Mouse (Mus musculus) cerebellum, postnatal 4 days (tissue): ENCODE measurements around the gene Eef1a1.
"Not testable (repeated sequence)": the region's sequence is repeated elsewhere in the genome, so short reads cannot be mapped to it uniquely, and the experiment has no call there.

Experiments
- DNase-seq, 2 experiments: peaks; one replicate each; pipeline ENCODE4 v3.0.0; 2022; ENCODE audit warnings: low spot score in 2 of 2, mixed read lengths in 1 of 2

The Eef1a1 gene

DNA sequence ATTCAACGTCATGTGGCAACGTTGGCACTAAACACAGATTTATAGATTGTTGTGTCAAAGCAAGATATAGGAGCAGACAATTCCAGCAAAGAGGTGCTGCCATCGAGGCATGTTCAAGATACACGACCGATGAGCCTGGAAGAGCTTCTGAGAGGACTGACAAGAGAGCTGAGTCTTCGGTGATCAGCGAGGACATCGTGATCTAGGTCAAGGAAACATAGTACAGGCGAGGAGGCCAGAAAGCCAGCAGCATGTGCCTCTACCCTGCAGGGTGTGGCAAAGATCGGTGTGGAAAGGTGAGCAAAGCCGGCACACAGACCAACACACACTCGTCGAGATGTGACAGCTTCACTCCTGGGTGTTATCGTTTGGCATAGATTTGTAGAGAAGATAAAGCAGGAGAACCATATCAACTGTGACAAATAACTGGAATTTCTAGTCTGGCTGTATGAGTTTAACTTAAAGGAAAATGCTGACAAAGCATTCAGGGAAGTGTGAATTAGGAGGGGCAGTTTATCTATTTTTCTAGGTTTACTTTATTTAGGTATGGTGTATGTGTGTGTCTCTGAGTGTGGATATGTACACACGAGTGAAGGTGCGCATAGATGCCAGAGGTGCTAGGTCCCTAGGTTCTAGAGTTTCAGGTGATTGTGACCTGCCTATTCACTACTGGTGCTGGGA is 19.3 kb upstream of the Eef1a1 start:
- DNase-seq: no peak

DNA sequence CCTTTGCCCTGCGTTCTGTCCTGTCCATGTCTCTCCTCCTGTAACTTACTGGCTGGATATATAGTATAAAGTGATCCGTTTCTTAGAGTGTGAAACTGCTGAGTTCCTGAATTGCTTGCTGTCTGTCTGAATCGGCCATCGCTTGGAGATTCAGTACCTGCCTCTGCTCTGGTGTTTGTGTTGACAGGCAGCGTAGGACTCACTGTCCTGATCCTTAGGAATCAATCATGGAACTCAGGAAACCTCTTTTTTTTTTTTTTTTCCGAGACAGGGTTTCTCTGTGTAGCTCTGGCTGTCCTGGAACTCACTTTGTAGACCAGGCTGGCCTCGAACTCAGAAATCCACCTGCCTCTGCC is 17.7 kb upstream of the Eef1a1 start:
- no peak for DNase-seq

DNA sequence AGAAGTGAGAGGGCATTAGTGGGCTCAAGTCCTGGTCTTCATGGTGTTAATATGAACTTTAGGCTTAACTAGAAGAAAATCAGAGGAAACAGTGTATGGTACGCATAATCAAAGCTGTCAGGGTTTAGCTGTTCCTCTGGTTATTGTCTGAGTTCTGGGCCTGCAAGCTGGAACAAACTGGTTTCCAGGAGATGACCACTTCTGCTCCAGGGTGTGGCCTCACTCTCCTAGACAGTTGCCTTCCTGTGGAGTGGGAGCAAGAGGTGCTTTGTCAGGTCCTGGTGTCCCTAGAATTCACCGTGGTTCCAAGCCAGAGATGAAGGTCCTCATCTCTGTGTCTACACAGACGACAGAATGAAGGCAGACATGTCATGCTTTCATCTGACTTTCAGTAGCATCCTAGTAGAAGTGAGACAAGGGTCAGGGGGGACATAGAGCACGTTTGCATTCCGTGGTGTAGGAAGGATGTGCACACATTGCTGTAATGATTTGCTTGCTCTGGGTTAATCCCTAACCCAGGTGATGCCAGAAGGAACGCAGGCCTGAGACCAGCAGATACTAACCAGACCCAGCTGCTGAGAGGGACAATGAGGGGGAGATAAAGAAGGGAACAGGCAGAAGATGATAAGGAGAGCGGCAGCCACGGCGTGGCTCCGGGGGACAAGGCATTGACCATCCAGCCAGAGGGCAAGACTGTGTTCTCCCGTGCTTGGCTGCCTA is 17.2 kb upstream of the Eef1a1 start:
- DNase-seq: no peak

DNA sequence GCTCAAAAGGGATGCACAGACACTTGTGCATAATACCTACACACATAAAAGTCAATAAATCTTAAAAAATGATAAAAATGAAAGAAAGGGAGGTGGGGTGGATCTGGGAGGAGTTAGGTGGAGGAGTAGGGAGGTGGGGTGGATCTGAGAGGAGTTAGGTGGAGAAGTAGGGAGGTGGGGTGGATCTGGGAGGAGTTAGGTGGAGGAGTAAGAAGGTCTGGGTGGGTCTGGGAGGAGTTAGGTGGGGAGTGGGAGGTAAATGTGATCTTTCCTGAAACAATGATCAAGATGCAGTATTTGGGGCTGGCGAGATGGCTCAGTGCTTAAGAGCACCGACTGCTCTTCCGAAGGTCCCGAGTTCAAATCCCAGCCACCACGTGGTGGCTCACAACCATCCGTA is 16.3 kb upstream of the Eef1a1 start:
- no peak for DNase-seq

DNA sequence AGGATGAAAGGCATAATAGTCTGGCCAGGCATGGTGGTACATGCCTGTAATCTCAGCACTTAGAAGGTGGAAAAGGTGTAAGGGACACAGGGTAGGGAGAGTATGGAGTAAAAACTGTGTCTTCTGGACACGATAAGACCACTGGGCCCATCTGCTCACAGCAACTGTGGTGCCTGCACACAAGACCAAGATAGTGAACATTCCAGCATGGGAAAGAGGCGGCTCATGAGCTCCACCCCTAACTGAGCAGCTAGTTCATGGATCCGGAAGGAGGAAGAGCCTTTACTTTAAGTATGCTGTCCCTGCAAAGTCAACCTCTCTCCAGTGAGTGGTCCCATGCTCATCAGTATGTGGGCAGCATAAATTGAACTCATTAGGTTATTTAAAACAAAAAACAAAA is 15.7 kb upstream of the Eef1a1 start:
- no peak for DNase-seq

DNA sequence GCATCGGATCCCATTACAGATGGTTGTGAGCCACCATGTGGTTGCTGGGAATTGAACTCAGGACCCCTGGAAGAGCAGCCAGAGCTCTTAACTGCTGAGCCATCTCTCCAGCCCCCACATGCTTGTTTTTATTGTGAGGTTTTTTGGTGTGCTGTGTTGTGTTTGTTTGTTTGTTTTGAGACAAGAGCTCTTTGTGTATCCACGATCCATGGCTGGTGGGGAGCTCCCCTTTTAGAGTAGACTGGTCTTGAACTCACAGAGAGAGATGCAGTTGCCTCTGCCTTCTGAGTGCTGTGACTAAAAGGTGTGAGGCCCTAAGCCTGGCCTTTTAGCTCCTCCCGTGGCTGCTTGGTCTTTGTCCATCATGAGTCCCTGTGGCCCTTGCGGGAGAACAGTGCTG is 15.2 kb upstream of the Eef1a1 start:
- DNase-seq: no peak

DNA sequence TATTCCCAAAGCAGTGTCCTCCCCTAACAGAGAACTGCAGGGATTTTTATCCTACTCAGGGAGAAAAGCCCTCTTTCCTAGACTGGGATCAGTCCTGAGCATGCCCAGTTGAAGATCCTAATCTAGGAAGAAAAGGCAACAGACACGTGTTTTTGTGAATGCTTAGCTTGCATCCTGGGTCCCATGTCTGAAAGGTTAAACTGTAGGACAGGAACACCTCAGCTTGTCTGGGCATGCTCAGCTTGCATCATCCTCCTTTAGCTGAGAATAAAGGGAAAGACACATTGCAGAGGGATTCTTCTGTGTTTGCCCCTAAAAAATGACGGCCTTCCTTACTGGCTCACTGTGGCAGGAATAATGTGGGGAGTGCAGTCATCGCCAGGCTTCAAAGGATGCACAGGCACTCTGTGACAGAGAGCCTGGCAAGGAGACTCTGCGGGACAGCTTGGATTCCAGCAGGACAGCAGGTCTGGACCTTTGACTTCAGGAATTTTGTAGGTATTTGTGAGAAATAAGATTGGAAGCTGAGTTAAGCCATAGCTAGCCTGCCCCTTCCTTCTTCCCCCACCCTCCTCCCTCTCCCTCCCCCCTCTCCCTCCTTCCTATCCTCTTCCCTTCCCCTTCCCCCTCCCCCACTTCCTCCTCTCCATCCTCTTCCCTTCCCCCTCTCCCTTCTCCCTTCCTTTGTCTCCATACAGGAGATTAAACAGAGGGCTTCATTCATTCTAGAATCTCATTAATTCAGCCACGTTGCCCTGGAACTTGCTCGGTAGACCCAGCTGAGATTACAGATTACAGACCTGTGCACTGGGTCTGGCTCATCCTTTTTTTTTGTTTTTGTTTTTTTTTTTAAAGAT is 14.5 kb upstream of the Eef1a1 start:
- no peak for DNase-seq

DNA sequence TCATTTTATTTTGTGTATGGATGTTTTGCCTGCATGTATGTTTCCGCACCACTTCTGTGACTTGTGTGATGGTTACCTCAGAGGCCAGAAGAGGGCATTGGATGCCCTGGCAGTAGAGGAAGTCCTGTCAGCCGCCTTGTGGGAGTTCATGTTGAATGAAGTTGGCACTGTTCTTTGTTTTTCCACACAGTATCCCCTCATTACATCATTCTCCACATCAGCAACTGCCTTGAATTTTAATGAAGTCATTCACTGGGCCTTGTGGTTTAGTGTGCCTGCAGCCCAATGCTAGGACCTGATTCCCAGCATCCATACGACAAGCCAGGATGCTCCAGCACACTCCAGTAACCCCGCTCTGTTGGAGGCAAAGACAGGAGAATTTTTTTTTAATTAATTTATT is 12.3 kb upstream of the Eef1a1 start:
- no peak for DNase-seq

DNA sequence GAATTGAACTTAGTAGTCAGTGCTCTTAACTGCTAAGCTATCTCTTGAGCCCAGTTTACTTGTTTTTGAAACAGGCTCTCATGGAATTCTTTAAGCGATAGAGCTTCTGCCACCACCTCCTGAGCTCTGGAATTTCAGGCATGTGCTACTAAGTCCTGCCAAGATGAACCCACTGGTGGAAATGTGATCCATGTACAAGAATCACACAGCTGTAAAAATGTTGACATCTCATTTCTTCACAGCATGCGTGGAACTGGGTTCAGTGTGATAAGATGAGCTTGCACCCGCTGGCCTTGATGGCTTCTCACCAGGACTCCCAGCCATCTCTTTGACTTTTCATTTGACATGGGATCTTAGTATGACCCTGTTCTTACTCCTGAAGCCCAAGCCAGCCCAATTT is 11.4 kb upstream of the Eef1a1 start:
- DNase-seq: no peak

DNA sequence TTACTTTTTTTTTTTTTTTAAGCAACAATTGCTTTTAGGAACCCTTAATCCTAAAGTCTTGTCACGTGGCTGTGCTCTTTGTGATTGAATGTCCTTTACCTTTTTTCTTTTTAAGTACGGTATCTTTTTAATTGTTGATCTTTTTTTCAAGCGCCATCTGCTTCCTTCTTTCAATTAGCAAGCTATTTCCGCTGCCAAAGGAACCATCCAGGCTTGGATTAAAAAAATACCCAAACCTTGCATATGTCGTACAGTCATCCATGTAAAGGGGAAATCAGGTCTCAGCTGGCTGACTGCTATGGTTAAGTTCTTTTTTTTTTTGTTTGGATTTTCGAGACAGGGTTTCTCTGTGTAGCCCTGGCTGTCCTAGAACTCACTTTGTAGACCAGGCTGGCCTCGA is 4.2 kb upstream of the Eef1a1 start:
- no peak for DNase-seq

DNA sequence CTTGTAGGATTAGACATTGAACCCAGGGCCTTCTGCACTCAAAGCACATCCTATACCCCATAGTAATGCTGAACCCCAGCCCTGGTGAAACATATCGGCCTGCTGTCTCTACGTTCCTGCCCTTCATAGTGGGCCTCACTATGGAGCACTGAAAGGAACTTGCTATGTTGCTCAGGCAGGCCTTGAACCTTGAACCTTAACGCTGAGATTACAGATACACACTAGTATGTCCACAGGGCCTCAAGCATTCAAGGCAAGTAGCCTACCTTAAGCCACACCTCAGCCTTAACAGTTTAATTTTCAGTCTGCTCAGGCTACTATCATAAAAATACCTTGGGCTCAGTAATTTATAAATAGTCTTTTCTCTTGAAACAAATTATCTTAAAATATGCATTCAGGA is 3.3 kb upstream of the Eef1a1 start:
- DNase-seq: no peak

DNA sequence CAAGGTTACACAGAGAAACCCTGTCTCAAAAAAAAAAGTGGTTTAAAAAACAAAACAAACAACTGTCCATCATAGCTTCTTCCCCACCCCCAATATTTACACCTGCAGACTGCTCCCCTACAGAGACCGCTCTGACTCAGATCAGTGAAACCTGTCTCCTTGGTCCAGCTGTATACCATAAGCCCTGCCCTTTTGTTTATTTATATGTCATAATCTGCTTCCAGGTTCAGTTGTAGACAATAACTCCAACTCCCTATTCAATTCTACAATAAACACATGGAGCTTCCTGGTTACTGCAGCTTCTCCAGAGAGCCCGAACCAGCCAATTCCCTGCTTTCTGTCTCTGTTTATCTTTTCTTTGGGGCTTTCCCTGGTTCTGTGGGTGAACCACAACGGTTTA is 2.2 kb upstream of the Eef1a1 start:
- DNase-seq: no peak

DNA sequence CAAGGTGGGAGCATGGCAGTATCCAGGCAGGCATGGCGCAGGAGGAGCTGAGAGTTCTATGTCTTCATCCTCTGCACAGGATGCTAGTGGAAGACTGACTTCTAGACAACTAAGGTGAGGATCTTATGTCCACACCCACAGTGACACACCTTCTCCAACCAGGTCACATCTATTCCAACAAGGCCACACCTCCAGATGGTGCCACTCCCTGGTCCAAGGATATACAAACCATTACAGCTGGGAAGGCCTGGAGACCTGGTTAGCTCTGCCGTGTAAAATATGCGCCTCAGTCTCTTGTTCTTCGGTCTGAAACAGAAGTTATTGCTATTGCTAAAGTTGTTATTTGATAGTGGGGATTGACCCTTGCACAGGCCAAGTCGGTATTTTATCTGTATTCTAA is 930 bp downstream of the Eef1a1 start:
- not testable (repeated sequence) for DNase-seq

DNA sequence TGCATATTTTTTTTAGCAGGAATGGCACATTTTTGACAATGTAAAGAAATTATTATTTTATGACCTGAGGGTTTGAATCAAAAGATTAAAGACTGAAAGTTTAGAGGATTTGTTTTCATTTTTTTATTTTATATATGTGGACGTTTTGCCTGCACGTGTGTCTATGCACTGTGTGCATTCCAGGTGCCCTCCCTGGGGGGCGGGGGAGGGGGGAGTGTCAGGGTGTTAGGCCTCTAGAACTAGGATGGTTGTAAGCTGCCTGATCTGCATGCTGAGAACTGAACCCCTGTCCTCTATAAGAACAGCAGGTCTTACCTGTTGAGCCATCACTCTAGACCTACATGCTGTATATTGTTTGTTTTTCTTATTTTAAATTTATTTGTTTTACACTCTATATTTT is 4.3 kb downstream of the Eef1a1 start:
- no peak for DNase-seq

DNA sequence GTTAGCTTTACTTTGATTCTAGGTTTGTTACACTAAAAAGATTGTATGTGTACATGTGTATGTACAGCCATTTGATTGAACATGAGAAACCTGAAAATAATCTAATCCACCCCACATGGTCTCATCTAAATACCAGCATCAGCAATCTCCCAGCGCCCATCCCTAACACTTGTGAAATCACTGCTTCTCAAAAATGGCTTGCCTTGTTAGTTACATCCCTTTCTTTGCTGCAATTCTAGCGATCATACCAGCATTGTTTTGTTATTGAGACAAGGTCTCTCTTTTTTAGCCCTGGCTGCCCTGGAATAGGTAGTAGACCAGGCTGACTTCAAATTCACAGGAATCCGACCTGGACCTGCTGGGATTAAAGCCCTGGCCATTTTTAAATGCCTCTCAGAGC is 6.6 kb downstream of the Eef1a1 start:
- DNase-seq: no peak

DNA sequence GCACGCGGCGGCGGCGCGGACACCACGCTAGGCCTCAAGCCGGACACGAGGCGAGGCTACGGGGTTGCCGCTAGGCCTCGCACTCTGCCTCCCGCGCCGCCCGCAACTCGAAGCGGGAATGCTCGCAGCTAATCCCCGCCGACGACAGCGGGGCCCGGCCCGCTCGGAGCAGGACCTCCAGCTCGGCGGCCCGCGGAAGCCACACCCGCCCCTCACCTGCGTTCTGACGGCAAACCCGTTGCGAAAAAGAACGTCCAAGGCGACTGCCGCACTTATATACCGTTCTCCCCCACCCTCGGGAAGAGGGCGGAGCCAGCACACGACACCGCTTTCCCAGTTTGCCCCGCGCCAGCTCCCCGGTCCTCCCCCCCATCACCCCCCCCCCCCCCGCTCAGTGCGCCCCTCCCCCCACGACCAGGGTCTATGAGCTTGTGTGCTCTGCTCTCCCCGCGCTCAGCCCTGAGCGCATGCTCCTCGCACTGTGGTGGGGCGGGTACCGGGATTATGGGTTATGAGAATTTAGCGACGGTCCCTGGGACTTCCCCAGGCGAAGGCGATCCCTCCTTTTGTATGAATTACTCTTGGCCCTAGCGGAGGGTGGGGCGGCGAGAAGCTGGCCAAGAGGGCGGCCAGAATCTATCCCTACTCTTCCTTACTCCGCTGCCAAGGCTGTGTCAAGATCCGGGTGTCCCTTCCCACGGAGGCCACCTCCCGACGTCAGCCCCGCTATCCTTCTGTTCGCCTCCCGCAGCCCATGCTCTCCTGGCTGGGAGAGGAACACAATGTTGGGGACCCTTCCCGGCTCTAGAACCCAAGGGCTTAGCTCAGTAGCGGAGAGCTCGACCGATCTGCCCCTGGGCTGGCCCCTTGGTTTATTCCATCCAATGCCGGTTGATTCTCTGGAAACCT is 7.3 kb downstream of the Eef1a1 start:
- DNase-seq: peak; percentile 86 to 93

DNA sequence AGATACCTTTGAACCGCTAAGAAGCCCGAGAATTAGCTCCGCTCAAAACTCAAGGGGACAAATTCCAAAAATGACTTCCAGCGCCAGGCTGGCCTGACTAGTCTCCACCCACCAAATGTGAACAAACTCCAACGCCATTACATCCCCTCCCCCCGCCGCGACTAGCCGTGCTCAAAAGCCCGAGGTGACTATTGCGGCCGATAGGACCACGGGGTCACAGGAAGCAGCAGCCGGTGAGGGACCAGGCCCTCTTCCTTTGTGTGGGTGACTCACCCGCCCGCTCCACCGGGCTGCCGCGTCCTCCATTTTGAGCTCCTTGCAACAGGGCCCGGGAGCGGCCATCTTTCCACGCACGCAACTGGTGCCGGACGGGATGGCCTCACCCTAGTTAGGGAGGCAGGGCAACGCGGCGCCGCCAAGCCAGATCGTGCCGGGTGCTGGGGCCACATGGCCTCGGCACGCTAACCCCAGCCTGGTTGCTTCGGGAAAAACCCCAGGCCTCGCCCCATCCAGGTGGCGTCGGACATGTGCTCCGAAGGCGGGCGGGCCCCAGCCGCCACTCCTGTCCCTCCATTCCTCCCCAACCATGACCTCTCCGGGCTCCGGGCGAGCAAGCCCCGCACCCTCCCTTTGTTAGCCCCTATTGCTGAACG is 8.1 kb downstream of the Eef1a1 start:
- DNase-seq: peak; percentile 40 to 74

DNA sequence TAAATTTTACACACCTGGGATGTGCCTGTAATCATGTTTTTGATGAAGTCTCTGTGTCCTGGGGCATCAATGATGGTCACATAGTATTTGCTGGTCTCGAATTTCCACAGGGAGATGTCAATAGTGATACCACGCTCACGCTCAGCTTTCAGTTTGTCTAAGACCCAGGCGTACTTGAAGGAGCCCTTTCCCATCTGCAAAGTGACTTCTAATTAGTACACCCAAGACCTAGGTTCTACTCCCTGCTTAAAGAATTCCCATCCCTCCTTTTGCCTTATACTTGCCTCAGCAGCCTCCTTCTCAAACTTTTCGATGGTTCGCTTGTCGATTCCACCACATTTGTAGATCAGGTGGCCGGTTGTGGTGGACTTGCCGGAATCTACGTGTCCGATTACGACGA is 8.7 kb downstream of the Eef1a1 start:
- not testable (repeated sequence) for DNase-seq

DNA sequence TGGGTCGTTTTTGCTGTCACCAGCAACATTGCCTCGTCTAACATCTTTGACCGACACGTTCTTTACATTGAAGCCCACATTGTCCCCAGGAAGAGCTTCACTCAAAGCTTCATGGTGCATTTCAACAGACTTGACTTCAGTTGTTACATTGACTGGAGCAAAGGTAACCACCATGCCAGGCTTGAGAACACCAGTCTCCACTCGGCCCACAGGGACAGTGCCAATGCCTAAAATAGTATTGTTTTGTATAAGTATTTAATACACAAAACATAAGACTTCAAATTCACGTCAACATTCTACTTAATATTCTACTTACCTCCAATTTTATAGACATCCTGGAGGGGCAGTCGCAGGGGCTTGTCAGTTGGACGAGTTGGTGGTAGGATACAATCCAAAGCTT is 9.6 kb downstream of the Eef1a1 start:
- not testable (repeated sequence) for DNase-seq

DNA sequence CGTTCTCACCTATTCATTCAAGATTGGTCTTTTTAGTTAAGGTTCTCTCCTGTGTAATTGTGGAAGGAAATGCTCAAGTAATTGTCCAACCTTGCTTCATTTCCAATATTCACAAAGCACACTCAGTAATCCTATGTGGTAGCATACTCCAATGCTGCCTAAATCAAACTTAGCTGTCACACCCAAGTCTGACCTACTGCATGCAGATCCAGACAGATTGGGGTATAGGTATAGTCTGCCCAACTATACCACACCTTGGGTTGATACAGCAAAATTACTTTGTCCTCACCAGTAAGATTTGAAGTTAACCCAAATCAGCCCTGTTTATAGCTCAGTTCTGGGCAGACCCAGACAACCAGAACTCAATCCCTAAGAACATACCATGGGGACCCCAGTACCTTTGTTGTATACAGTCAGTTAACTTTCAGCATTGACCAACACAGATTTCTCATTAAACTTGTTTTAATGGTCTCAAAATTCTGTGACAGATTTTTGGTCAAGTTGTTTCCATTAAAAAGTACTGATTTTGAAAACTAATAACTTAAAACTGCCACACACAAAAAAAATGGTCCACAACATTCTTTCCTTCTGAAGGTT is 10.8 kb downstream of the Eef1a1 start:
- not testable (repeated sequence) for DNase-seq

DNA sequence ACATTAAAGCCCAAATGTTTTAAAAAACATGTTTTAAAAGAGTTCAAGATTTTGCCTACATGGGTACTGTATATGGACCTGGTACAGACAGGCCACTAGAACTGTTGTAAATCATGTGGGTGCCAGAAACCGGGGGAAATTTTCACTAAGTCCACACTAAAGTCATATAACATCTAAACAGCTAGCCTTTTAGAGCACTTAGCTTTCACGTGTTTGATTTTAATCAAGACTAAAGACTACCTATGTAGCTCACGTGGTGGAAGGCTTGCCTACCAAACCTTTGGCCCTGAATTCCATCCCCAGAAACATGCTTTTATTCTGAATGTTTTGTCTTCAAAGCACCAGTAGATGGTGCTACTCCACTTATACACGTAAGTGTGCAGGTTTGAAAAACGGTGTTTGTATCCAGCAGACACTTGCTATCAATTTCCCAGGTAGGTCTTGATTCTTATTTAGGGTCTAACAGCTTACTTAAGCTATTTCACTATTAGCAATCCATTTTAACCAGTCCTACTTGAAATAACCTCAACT is 11.9 kb downstream of the Eef1a1 start:
- no peak for DNase-seq
